17 mouse cellular contexts compared by ENCODE assay signal in the genomic region with DNA sequence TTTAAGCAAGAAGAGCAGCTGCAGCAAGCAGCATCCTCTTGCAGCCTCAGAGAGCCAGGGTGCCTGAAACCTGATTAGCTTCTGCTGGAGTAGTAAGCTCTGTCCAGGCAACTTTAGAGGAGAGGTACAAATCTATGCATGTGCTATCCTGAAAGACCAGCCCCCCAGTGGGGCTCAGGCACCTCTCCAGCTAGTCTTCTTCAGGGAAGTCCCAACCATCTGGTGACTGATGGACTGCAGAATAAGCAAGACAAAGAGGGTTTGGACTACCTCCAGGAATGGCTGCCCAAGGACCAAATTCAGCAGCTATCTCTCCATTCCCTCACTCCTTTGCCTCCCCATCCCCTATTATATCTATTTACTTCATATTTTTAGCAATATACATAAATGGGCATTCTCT. TPM values are rescaled to one million over a fixed set of nuclear protein-coding genes. Genes with fewer than 3 reads are reported as not detected.
DNase-seq lines count a peak whose midpoint lies in the region; ATAC-seq and TF ChIP-seq lines count a peak whose summit lies in the region.
"Had no signal": no experiment of that assay in that cellular context is flagged by ENCODE, and none has a peak within 500 bp of the region (broad histone marks: within the 10 kb centered on the region; RNA-seq: fewer than 3 reads in every experiment).

No protein-coding gene starts in this region.

- H3K27ac ChIP-seq in hindbrain, postnatal 0 days, result no peak overlapping the region
- no peak overlapping the region for H3K27ac ChIP-seq in hindbrain, embryonic 12.5 days
- no peak overlapping the region for H3K27ac ChIP-seq in cerebellum, adult 2 months (ENCODE audit: insufficient read depth, low read length)
- H3K27ac ChIP-seq: forebrain, embryonic 15.5 days; heart, embryonic 13.5 days had no signal

- H3K9ac ChIP-seq in hindbrain, postnatal 0 days (replicated peaks; ENCODE audit: low read length), result no peak overlapping the region
- no peak overlapping the region for H3K9ac ChIP-seq in hindbrain, embryonic 12.5 days
- H3K9ac ChIP-seq: forebrain, embryonic 15.5 days; heart, embryonic 13.5 days had no signal

- peaks cover 17% of the 10 kb centered on the region for H3K4me1 ChIP-seq in hindbrain, postnatal 0 days (ENCODE audit: insufficient read depth, low read length)
- H3K4me1 ChIP-seq in hindbrain, embryonic 12.5 days, result peaks cover 9% of the 10 kb centered on the region
- peaks cover 5% of the 10 kb centered on the region; the same call in 1 of the 2 replicates for H3K4me1 ChIP-seq in cerebellum, adult 2 months (ENCODE audit: control insufficient read depth, insufficient read depth, low read length)

- DNase-seq in hindbrain, postnatal 0 days (ENCODE audit: low spot score), result peak; percentile 4
- DNase-seq in cerebellum, adult 2 months, result peak; percentile 40 to 63
- peak; percentile 41 for DNase-seq in cerebellum, adult 9-11 months
- peak; percentile 48 to 56 for DNase-seq in cerebellum, postnatal 36 days
- no peak for DNase-seq in MN1 (ENCODE audit: low spot score)
- no peak for DNase-seq in gastrocnemius, adult 8-10 months (ENCODE audit: low spot score in 2 of 2)
- DNase-seq: adrenal gland, postnatal 10 days; gastrocnemius, postnatal 25 days; heart, postnatal 36 days; kidney, adult 11 months; kidney, adult 9 months had no signal

- ATAC-seq in hindbrain, postnatal 0 days, result no peak
- no peak for ATAC-seq in hindbrain, embryonic 12.5 days (ENCODE audit: low FRiP score)
- no peak for ATAC-seq in CD4-positive, CD25-positive, alpha-beta regulatory T cell, adult 4 months
- ATAC-seq: forebrain, embryonic 15.5 days; hindbrain, embryonic 16.5 days had no signal

- H3K36me3 ChIP-seq in hindbrain, postnatal 0 days (ENCODE audit: insufficient read depth, low read length), result no peaks in the 10 kb centered on the region
- H3K36me3 ChIP-seq in hindbrain, embryonic 12.5 days, result no peaks in the 10 kb centered on the region
- H3K36me3 ChIP-seq: forebrain, embryonic 15.5 days had no signal

- no peaks in the 10 kb centered on the region for H3K9me3 ChIP-seq in hindbrain, postnatal 0 days (ENCODE audit: low read length)
- H3K9me3 ChIP-seq in hindbrain, embryonic 12.5 days (replicated peaks), result no peaks in the 10 kb centered on the region
- H3K9me3 ChIP-seq: forebrain, embryonic 15.5 days; G1E; heart, embryonic 13.5 days had no signal

- H3K27me3 ChIP-seq in hindbrain, postnatal 0 days (ENCODE audit: insufficient read depth, low read length), result no peaks in the 10 kb centered on the region
- H3K27me3 ChIP-seq in hindbrain, embryonic 12.5 days, result no peaks in the 10 kb centered on the region
- H3K27me3 ChIP-seq in cerebellum, adult 2 months (ENCODE audit: control insufficient read depth, insufficient read depth, low read length), result no peaks in the 10 kb centered on the region
- H3K27me3 ChIP-seq: forebrain, embryonic 15.5 days; heart, embryonic 13.5 days had no signal

- TF ChIP-seq CTCF in hindbrain, postnatal 0 days (IDR thresholded peaks at IDR 0.05; ENCODE audit: low read depth), result no peak
- no peak for TF ChIP-seq CTCF in cerebellum, adult 2 months (IDR thresholded peaks at IDR 0.05; ENCODE audit: borderline replicate concordance, insufficient read depth, low read depth, low read length)

- no peak overlapping the region for H3K4me3 ChIP-seq in hindbrain, postnatal 0 days (ENCODE audit: low read length)
- no peak overlapping the region for H3K4me3 ChIP-seq in hindbrain, embryonic 12.5 days
- no peak overlapping the region for H3K4me3 ChIP-seq in cerebellum, adult 2 months (replicated peaks; ENCODE audit: insufficient read depth, low read depth, low read length)
- H3K4me3 ChIP-seq: forebrain, embryonic 15.5 days; heart, embryonic 13.5 days had no signal

- no peak overlapping the region for H3K4me2 ChIP-seq in hindbrain, postnatal 0 days (ENCODE audit: low read depth, low read length)
- H3K4me2 ChIP-seq in hindbrain, embryonic 12.5 days (replicated peaks), result no peak overlapping the region
- H3K4me2 ChIP-seq: forebrain, embryonic 15.5 days; heart, embryonic 13.5 days had no signal

- TF ChIP-seq POLR2A in cerebellum, adult 2 months (IDR thresholded peaks at IDR 0.05; ENCODE audit: borderline replicate concordance, insufficient read depth, low read length), result no peak

RNA-seq across cellular contexts. Expression of a gene that starts 3.4 kb away (rescaled TPM):
- 25.9 and 31.8 TPM in 2 replicates for total RNA-seq in hindbrain, postnatal 0 days (2014; rRNA removed)
- polyA plus RNA-seq in hindbrain, postnatal 0 days (2015; fragmentation: Nextera tagmentation; extraction: Ambion mirVana), result 28.9 and 29.9 TPM in 2 replicates
- 23.8 and 28.5 TPM in 2 replicates for polyA plus RNA-seq in hindbrain, embryonic 12.5 days (2016; fragmentation: Nextera tagmentation; extraction: Ambion mirVana)
- 11.5 and 13.3 TPM in 2 replicates for polyA plus RNA-seq in cerebellum, adult 2 months (2012; rRNA removed)
- 10 to 100 TPM; 22.3 to 25.7 TPM for polyA plus RNA-seq in CD4-positive, CD25-positive, alpha-beta regulatory T cell, adult 4 months (2017; shearing (Covaris generic))
- total RNA-seq in gastrocnemius, adult 8-10 months (2022), result 1 to 10 TPM; 8.0 to 9.3 (median 8.8) TPM

Comparison
In these comparisons a context has a peak if more than half of its experiments do, and no peak if none do; other contexts are left out.
1. DNase-seq: peak in hindbrain, postnatal 0 days (single experiment), cerebellum, adult 2 months (2 of 2), cerebellum, adult 9-11 months (single experiment) and cerebellum, postnatal 36 days (2 of 2); none in MN1 (single experiment) and gastrocnemius, adult 8-10 months (0 of 2).